Comparison of ENCODE assay signal across 24 mouse cellular contexts in the genomic region with DNA sequence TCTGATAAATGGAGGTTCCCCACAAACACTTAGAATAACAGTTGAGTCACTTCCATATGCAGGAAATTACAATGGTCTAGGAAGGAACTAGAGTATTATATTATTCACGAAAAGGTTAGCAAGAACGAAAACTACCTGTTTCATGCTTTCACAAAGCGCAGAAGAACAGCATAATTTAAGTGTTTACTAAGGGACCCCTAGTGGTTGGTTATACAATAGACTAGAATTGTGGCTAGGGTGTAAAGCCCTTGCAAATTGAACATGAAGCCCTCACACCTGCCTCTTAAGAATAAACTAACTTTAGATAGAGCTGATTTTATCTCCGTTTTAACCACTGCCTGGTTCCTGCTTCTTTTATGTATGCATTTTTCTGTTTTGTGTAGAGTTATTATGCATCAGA. TPM values are rescaled to one million over a fixed set of nuclear protein-coding genes. Genes with fewer than 3 reads are reported as not detected.
A peak's percentile ranks its signal among the peaks of the same experiment; 100 is the strongest.
DNase-seq lines count a peak whose midpoint lies in the region; ATAC-seq and TF ChIP-seq lines count a peak whose summit lies in the region.
"Had no signal": no experiment of that assay in that cellular context is flagged by ENCODE, and none has a peak within 500 bp of the region (broad histone marks: within the 10 kb centered on the region; RNA-seq: fewer than 3 reads in every experiment).

No protein-coding gene starts in this region.

- H3K36me3 ChIP-seq in midbrain, postnatal 0 days (ENCODE audit: insufficient read depth, low read length): no peaks in the 10 kb centered on the region
- H3K36me3 ChIP-seq in midbrain, embryonic 16.5 days (ENCODE audit: control insufficient read depth, insufficient read depth, low read length): no peaks in the 10 kb centered on the region
- H3K36me3 ChIP-seq: heart, embryonic 12.5 days; hindbrain, embryonic 13.5 days; midbrain, embryonic 12.5 days had no signal

- no peak overlapping the region for H3K27ac ChIP-seq in midbrain, postnatal 0 days (ENCODE audit: low read depth, low read length)
- H3K27ac ChIP-seq in midbrain, embryonic 16.5 days (ENCODE audit: low read length): no peak overlapping the region
- H3K27ac ChIP-seq: forebrain, embryonic 13.5 days; hindbrain, embryonic 13.5 days; midbrain, embryonic 12.5 days had no signal

- WGBS in midbrain, postnatal 0 days: 88% methylated on average over 4 of the region's 4 CpGs
- 86% methylated on average over 4 of the region's 4 CpGs for WGBS in midbrain, embryonic 16.5 days

- no peaks in the 10 kb centered on the region for H3K4me1 ChIP-seq in midbrain, postnatal 0 days (ENCODE audit: insufficient read depth, low read length)
- H3K4me1 ChIP-seq in midbrain, embryonic 16.5 days (ENCODE audit: control insufficient read depth, insufficient read depth, low read length): no peaks in the 10 kb centered on the region
- H3K4me1 ChIP-seq: forebrain, embryonic 13.5 days; heart, embryonic 12.5 days; hindbrain, embryonic 13.5 days; midbrain, embryonic 12.5 days had no signal

- TF ChIP-seq CTCF in midbrain, postnatal 0 days (IDR thresholded peaks at IDR 0.05): 0 out of 2 replicates have a peak, but pooled peaks have one; percentile 10

- no peak for ATAC-seq in midbrain, postnatal 0 days (ENCODE audit: low FRiP score)
- no peak for ATAC-seq in midbrain, embryonic 16.5 days
- ATAC-seq: forebrain, embryonic 13.5 days; inflammation-experienced regulatory T-cells, adult 6 months had no signal

- H3K4me3 ChIP-seq in midbrain, postnatal 0 days (ENCODE audit: low read depth, low read length): no peak overlapping the region
- no peak overlapping the region for H3K4me3 ChIP-seq in midbrain, embryonic 16.5 days (ENCODE audit: low read depth, low read length)
- H3K4me3 ChIP-seq: forebrain, embryonic 13.5 days; heart, embryonic 12.5 days; hindbrain, embryonic 13.5 days; midbrain, embryonic 12.5 days had no signal

- H3K27me3 ChIP-seq in midbrain, postnatal 0 days (ENCODE audit: insufficient read depth, low read length): no peaks in the 10 kb centered on the region
- no peaks in the 10 kb centered on the region for H3K27me3 ChIP-seq in midbrain, embryonic 16.5 days (ENCODE audit: control insufficient read depth, insufficient read depth, low read depth, low read length)
- H3K27me3 ChIP-seq: forebrain, embryonic 13.5 days; heart, embryonic 12.5 days; hindbrain, embryonic 13.5 days; midbrain, embryonic 12.5 days had no signal

- no peaks in the 10 kb centered on the region for H3K9me3 ChIP-seq in midbrain, postnatal 0 days (ENCODE audit: low read length)
- peaks cover 4% of the 10 kb centered on the region; the same call in 1 of the 2 replicates for H3K9me3 ChIP-seq in midbrain, embryonic 16.5 days (replicated peaks; ENCODE audit: control insufficient read depth, low read length, poor library complexity, severe bottlenecking)

- H3K9ac ChIP-seq in midbrain, postnatal 0 days (replicated peaks; ENCODE audit: low read length, poor library complexity, severe bottlenecking): no peak overlapping the region
- H3K9ac ChIP-seq in midbrain, embryonic 16.5 days (ENCODE audit: low read depth, low read length): no peak overlapping the region
- H3K9ac ChIP-seq: forebrain, embryonic 13.5 days; heart, embryonic 12.5 days; hindbrain, embryonic 13.5 days; midbrain, embryonic 12.5 days had no signal

- H3K4me2 ChIP-seq in midbrain, postnatal 0 days (ENCODE audit: low read depth, low read length, poor library complexity, severe bottlenecking): no peak overlapping the region
- H3K4me2 ChIP-seq in midbrain, embryonic 16.5 days (ENCODE audit: low read length): no peak overlapping the region
- H3K4me2 ChIP-seq: forebrain, embryonic 13.5 days; heart, embryonic 12.5 days; hindbrain, embryonic 13.5 days; midbrain, embryonic 12.5 days had no signal

- DNase-seq in kidney, adult 9 months: peak; percentile 11
- DNase-seq in kidney, postnatal 10 days: no peak
- no peak for DNase-seq in midbrain, postnatal 0 days (ENCODE audit: low spot score)
- peak; percentile 15 for DNase-seq in R1 (ENCODE audit: low read depth, low spot score)
- DNase-seq in heart, postnatal 4 days: no peak
- no peak for DNase-seq in gastrocnemius, postnatal 36 days
- DNase-seq: adrenal gland, postnatal 10 days; cerebellum, adult 2 months; heart, adult 11 months; kidney, adult 8-10 months; lung, postnatal 14 days; right cerebral cortex, postnatal 14 days had no signal

- intact Hi-C loops in gastrocnemius, postnatal 36 days (cut with DNase I): no loop called here

RNA-seq across cellular contexts. Expression of a gene that starts 29.4 kb away (rescaled TPM):
- total RNA-seq in midbrain, postnatal 0 days (2014; rRNA removed): not detected in 2 replicates
- not detected in 2 replicates for polyA plus RNA-seq in midbrain, postnatal 0 days (2015; fragmentation: Nextera tagmentation; extraction: Ambion mirVana)
- polyA plus RNA-seq in midbrain, embryonic 16.5 days (2015; fragmentation: Nextera tagmentation; extraction: Ambion mirVana): not detected in 2 replicates
- total RNA-seq in heart, postnatal 4 days (2021): not detected
- total RNA-seq in gastrocnemius, postnatal 36 days (2021): 1 to 10 TPM in 1 of 2 experiments, under 1 TPM in 1; 0.64 to 1.5 TPM
- total RNA-seq: layer of hippocampus, postnatal 10 days; megakaryocyte, adult 5-6 weeks had no signal
- polyA plus RNA-seq: C2C12; cerebellum, adult 2 months; embryonic facial prominence, embryonic 14.5 days; forebrain, embryonic 13.5 days; heart, embryonic 12.5 days; hindbrain, embryonic 13.5 days; limb, embryonic 11.5 days; midbrain, embryonic 12.5 days; neural tube, embryonic 11.5 days had no signal

Comparison
In these comparisons a context has a peak if more than half of its experiments do, and no peak if none do; other contexts are left out.
1. DNase-seq: peak in kidney, adult 9 months (single experiment) and R1 (single experiment); none in kidney, postnatal 10 days (single experiment), midbrain, postnatal 0 days (single experiment), heart, postnatal 4 days (single experiment) and gastrocnemius, postnatal 36 days (0 of 2).